Mouse (Mus musculus): Measurements from ENCODE around the gene Pax1. TPM values are rescaled to one million over a fixed set of nuclear protein-coding genes. Genes with fewer than 3 reads are reported as not detected.

The Pax1 gene
- total RNA-seq (2021), result not detected
- long read RNA-seq, experiment 1, result 0 reads
- long read RNA-seq, experiment 2, result 0 reads

- no peak for TF ChIP-seq CTCF (IDR thresholded peaks at IDR 0.05)
- DNase-seq (ENCODE audit: extremely low spot score in 1 of 2, low spot score in 2 of 2), result no peak
- no peak within 1 kb of the TSS for H3K4me3 ChIP-seq
- no peak within 1 kb of the TSS for H3K27ac ChIP-seq
- intact Hi-C loops (cut with DNase I), result loop anchor here (5.0 kb wide), 1 partner anchor 174 kb away; no protein-coding TSS in a partner anchor
Observed at GRCm38 (mm10) chr2:147361581-147361980, at the start of gene Pax1. Gene Pax1 (plus strand): TSS chr2:147361925.

GRCm38 (mm10) chr2:147321036-147321435, 40.7 kb upstream of the Pax1 start:
- TF ChIP-seq CTCF (IDR thresholded peaks at IDR 0.05), result peak; percentile 51
- Histone ChIP-seq H3K27ac (no peak overlapping the region), H3K4me3 (no peak overlapping the region)
- intact Hi-C loops (cut with DNase I), result loop anchor here (1.0 kb wide), 1 partner anchor 335 kb away; no protein-coding TSS in a partner anchor
- DNase-seq (ENCODE audit: extremely low spot score in 1 of 2, low spot score in 2 of 2), result no peak

DNA sequence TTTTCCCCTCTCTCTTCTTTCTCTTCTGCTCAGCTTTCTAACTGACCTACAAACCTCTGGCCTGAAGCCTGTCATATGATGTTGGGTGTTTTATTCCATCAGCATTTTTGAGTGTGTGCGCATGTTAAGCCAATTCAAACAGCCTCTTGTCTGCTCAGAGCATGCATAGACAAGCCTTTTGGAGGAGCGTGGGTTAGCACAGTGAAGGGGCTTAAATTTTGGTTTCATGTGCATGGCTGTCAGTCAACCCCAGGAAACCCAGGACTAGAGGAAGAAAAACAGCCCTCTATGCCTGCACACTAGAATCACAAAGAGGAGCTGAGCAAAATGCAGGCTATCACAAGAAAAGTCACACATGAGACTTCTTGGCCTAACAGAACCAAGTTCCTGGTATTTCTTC, 36.5 kb upstream of the Pax1 start:
- H3K27ac ChIP-seq, result no peak overlapping the region

DNA sequence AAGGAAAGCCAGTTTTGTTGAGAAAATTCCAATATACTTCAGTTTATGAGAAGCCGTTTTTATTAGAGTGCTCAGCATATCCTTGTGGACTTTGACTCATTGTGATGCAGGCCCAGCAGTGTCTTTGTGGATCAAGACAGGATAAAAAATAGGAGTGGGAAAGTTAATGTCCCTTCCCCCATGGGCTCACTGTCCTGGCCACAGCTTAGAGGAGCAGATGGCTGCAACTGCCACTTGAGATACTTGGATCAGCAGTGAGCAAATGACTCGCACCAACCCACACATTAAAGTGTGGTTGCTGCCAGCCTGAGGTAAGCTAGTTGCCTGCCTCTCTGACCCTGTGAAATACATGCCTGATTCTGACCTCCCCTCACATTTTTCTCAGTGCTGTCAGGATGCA, 29.0 kb upstream of the Pax1 start:
- Histone ChIP-seq H3K4me3 (no peak overlapping the region), H3K27ac (no peak overlapping the region)
- DNase-seq (ENCODE audit: extremely low spot score in 1 of 2, low spot score in 2 of 2), result no peak
- intact Hi-C loops (cut with DNase I), result no loop called here
- TF ChIP-seq CTCF (IDR thresholded peaks at IDR 0.05), result no peak

More for the DNA sequence above, 36.5 kb upstream of the Pax1 start:
- no peak for TF ChIP-seq CTCF (IDR thresholded peaks at IDR 0.05)
- DNase-seq (ENCODE audit: extremely low spot score in 1 of 2, low spot score in 2 of 2), result no peak
- intact Hi-C loops (cut with DNase I), result no loop called here
- H3K4me3 ChIP-seq, result no peak overlapping the region

- DNase-seq (ENCODE audit: extremely low spot score in 1 of 2, low spot score in 2 of 2), result no peak
- no peak overlapping the region for H3K4me3 ChIP-seq
- no peak overlapping the region for H3K27ac ChIP-seq
- intact Hi-C loops (cut with DNase I), result no loop called here
- no peak for TF ChIP-seq CTCF (IDR thresholded peaks at IDR 0.05)
Observed at GRCm38 (mm10) chr2:147338729-147339128, 23.0 kb upstream of the Pax1 start.

GRCm38 (mm10) chr2:147339796-147340195, 21.9 kb upstream of the Pax1 start:
- intact Hi-C loops (cut with DNase I), result no loop called here
- DNase-seq (ENCODE audit: extremely low spot score in 1 of 2, low spot score in 2 of 2), result no peak

DNA sequence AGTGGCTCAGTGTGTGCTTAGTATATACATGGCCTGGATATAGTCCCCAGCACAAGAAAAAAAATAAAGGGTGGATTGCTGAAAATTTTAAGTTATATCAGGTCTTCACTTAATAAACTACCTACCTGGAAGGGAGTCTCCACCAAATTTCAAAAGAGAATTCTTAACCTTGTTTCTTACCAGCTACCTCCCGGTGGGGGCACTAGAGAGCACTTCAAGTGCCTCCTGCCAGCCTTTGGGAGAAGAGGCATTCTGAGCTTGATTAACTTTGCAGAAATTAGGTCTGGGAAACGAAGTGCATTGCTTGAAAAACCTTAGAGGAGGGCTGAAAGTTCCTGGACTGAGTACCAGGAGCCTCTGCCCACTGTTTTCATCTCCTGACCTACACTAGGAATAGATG, 19.5 kb upstream of the Pax1 start:
- Histone ChIP-seq H3K4me3 (no peak overlapping the region), H3K27ac (no peak overlapping the region)
- TF ChIP-seq CTCF (IDR thresholded peaks at IDR 0.05), result peak; percentile 60
- intact Hi-C loops (cut with DNase I), result no loop called here
- no peak for DNase-seq (ENCODE audit: extremely low spot score in 1 of 2, low spot score in 2 of 2)

More at GRCm38 (mm10) chr2:147339796-147340195, 21.9 kb upstream of the Pax1 start:
- TF ChIP-seq CTCF (IDR thresholded peaks at IDR 0.05), result no peak
- H3K4me3 ChIP-seq, result no peak overlapping the region
- H3K27ac ChIP-seq, result no peak overlapping the region

GRCm38 (mm10) chr2:147359716-147360115, 2.0 kb upstream of the Pax1 start:
- no peak for TF ChIP-seq CTCF (IDR thresholded peaks at IDR 0.05)
- intact Hi-C loops (cut with DNase I), result loop anchor here (5.0 kb wide), 1 partner anchor 172 kb away; no protein-coding TSS in a partner anchor
- Histone ChIP-seq H3K27ac (no peak overlapping the region), H3K4me3 (no peak overlapping the region)
- no peak for DNase-seq (ENCODE audit: extremely low spot score in 1 of 2, low spot score in 2 of 2)

DNA sequence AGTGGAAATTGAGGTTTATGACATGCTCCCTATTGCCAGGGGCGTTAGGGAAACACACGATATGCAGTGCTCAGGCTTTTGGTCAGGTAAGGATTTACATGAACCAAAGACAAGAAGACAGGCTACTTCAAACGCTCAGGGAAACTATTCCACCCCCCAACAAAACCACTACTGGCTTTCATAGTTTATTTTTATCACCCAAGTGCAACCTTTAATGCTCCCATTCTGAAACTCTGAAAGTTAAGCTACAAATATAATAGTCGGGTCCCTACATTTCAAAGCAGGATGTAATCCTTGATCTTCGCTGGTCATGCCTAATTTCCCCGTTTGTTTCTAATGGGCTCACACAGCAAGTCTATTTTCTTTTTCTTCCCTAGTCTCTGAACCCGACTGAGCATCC, 1.3 kb upstream of the Pax1 start:
- no peak for DNase-seq (ENCODE audit: extremely low spot score in 1 of 2, low spot score in 2 of 2)
- no peak for TF ChIP-seq CTCF (IDR thresholded peaks at IDR 0.05)
- intact Hi-C loops (cut with DNase I), result loop anchor here (5.0 kb wide), 1 partner anchor 173 kb away; no protein-coding TSS in a partner anchor

GRCm38 (mm10) chr2:147360856-147361255, 869 bp upstream of the Pax1 start:
- intact Hi-C loops (cut with DNase I), result loop anchor here (5.0 kb wide), 1 partner anchor 174 kb away; no protein-coding TSS in a partner anchor
- H3K27ac ChIP-seq, result no peak overlapping the region
- TF ChIP-seq CTCF (IDR thresholded peaks at IDR 0.05), result no peak
- H3K4me3 ChIP-seq, result no peak overlapping the region
- DNase-seq (ENCODE audit: extremely low spot score in 1 of 2, low spot score in 2 of 2), result no peak

More for the DNA sequence above, 1.3 kb upstream of the Pax1 start:
- no peak overlapping the region for H3K4me3 ChIP-seq
- no peak overlapping the region for H3K27ac ChIP-seq

DNA sequence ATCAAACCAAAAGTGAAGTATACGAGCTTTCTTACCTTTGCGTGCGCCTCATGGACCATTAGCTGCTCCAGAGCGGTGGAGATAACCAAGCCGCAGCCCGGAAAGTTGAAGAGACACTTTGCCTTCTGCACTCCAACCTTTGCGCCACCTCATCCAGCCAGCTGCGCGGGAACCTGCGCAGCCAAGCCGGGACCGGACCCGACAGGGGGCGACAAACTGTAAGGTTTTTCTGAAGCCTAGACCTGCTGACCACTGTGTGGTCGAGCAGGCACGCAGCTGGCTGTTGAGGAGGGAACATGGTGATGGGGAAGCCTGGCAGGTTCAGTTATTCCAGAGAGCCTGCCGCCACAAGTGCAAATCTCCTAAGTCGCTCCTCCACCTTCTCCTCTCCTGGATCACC, 591 bp downstream of the Pax1 start:
- Histone ChIP-seq H3K27ac (no peak overlapping the region), H3K4me3 (no peak overlapping the region)
- no peak for DNase-seq (ENCODE audit: extremely low spot score in 1 of 2, low spot score in 2 of 2)
- intact Hi-C loops (cut with DNase I), result loop anchor here (5.0 kb wide), 1 partner anchor 175 kb away; no protein-coding TSS in a partner anchor
- TF ChIP-seq CTCF (IDR thresholded peaks at IDR 0.05), result peak; percentile 12

GRCm38 (mm10) chr2:147363401-147364130, 1.8 kb downstream of the Pax1 start:
- Histone ChIP-seq H3K27ac (no peak overlapping the region), H3K4me3 (no peak overlapping the region)
- DNase-seq (ENCODE audit: extremely low spot score in 1 of 2, low spot score in 2 of 2), result no peak
- TF ChIP-seq CTCF (IDR thresholded peaks at IDR 0.05), result no peak
- intact Hi-C loops (cut with DNase I), result loop anchor here (2.0 to 5.0 kb wide), 2 partner anchors 176 to 275 kb away; no protein-coding TSS in a partner anchor
